Mouse (Mus musculus) ES-E14 (cell line): ENCODE data around the gene Znfx1.

Experiments used
- CHD2 ChIP-seq: IDR thresholded peaks from 2 replicates; pipeline ENCODE4 v1.6.1; 2014; ENCODE audit warnings: mild to moderate bottlenecking, low read depth, low read length, inconsistent platforms
- HCFC1 ChIP-seq: IDR thresholded peaks from 2 replicates; pipeline ENCODE4 v1.6.1; 2012; ENCODE audit warnings: low read length, inconsistent platforms, borderline replicate concordance; ENCODE audit not compliant: insufficient read depth
- ZC3H11A ChIP-seq: IDR thresholded peaks from 2 replicates; pipeline ENCODE4 v1.6.1; 2012; ENCODE audit warnings: low read depth, mild to moderate bottlenecking, inconsistent platforms, low read length, borderline replicate concordance
- ZNF384 ChIP-seq: IDR thresholded peaks from 2 replicates; pipeline ENCODE4 v1.6.1; 2012; ENCODE audit warnings: low read depth, low read length, inconsistent platforms

DNA sequence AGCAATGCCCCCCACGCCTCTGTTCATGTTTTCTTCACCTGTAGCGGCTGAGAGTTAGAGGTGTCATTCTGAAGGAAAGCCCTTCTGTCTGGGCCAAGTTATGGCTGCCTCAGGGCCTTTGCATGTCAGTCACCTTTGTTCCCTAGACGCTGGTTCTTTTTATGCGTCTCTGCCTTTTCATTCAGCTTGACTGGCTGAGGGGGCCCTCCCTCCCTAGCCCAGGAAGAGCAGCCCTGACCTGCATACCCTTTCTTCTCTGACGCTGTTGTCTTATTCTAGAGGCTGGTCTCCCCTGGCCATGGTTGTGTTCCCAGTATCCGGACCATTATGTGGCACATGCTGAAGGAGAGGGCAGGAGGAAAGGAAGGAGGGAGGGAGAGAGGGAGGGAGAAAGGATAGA lies 18.3 kb upstream of the Znfx1 start:
- TF ChIP-seq ZNF384 (no peak), ZC3H11A (no peak), HCFC1 (no peak), CHD2 (no peak)
